Mouse (Mus musculus) lung, adult 2 months (tissue): ENCODE measurements around the gene Apobec2. TPM values are rescaled to one million over a fixed set of nuclear protein-coding genes. Genes with fewer than 3 reads are reported as not detected.
"Not testable (repeated sequence)": the region's sequence is repeated elsewhere in the genome, so short reads cannot be mapped to it uniquely, and the experiment has no call there.

Experiments used
- DNase-seq: peaks from one replicate; pipeline ENCODE4 v3.0.0; 2022
- H3K4me1 ChIP-seq: fragments of 200-500 bp; 2 replicates; pipeline ENCODE4 v1.6.1; 2011; ENCODE audit warnings: low read length; ENCODE audit not compliant: control insufficient read depth, insufficient read depth
- H3K4me3 ChIP-seq: fragments of 200-500 bp; replicated peaks from 2 replicates; pipeline ENCODE3; 2011; ENCODE audit warnings: low read depth, mild to moderate bottlenecking, control low read depth, low read length; ENCODE audit errors: extremely low read depth
- CTCF ChIP-seq: fragments of 200-500 bp; IDR thresholded peaks from 2 replicates; pipeline ENCODE4 v1.5.1; 2011; ENCODE audit warnings: mild to moderate bottlenecking, low read length, control low read depth; ENCODE audit not compliant: insufficient read depth
- POLR2A ChIP-seq: fragments of 200-500 bp; IDR thresholded peaks from 2 replicates; pipeline ENCODE4 v1.6.1; 2011; ENCODE audit warnings: low read depth, mild to moderate bottlenecking, control low read depth, low read length, borderline replicate concordance; ENCODE audit errors: extremely low read depth
- WGBS: fragments of 180-500 bp; shearing (Covaris S2); methylation state at CpG from one replicate; pipeline ENCODE4 v1.1.7; 2018; 5-methylcytosine and 5-hydroxymethylcytosine counted together
- polyA plus RNA-seq: library from polyadenylated mRNA; depleted of rRNA; stranded (reverse); fragments of >200 nt; gene quantifications from 2 replicates; pipeline ENCODE4 v1.2.3, GENCODE M21; 2012; rRNA removed

Apobec2 gene
- 1.7 and 39.9 TPM in 2 replicates for polyA plus RNA-seq

GRCm38 (mm10) chr17:48432158-48432980, at the start of gene Apobec2:
Gene Apobec2, minus strand, starts transcription at chr17:48432930.
- no peak for DNase-seq
- TF ChIP-seq CTCF (no peak), POLR2A (no peak)
- Histone ChIP-seq H3K4me1 (peaks cover 8% of the 10 kb centered on the region), H3K4me3 (no peak within 1 kb of the TSS)
- 58% methylated on average over 16 of the region's 16 CpGs for WGBS

GRCm38 (mm10) chr17:48479952-48480351, 47.2 kb upstream of the Apobec2 start:
- DNase-seq: no peak
- TF ChIP-seq POLR2A (no peak), CTCF (no peak)
- WGBS: 86% methylated on average over 10 of the region's 10 CpGs
- Histone ChIP-seq H3K4me3 (no peak overlapping the region), H3K4me1 (no peaks in the 10 kb centered on the region)

- no peak for TF ChIP-seq POLR2A
- TF ChIP-seq CTCF: no peak
- 78% methylated on average over 8 of the region's 8 CpGs for WGBS
- no peak for DNase-seq
- H3K4me3 ChIP-seq: no peak overlapping the region
- no peaks in the 10 kb centered on the region for H3K4me1 ChIP-seq
Observed at GRCm38 (mm10) chr17:48475444-48475843, 42.7 kb upstream of the Apobec2 start.

- DNase-seq, H3K4me3 ChIP-seq, H3K4me1 ChIP-seq: not testable (repeated sequence)
- 80% methylated on average over 6 of the region's 6 CpGs for WGBS
Observed at GRCm38 (mm10) chr17:48474282-48474681, 41.6 kb upstream of the Apobec2 start.

- TF ChIP-seq POLR2A (no peak), CTCF (peak; percentile 78)
- DNase-seq: peak; percentile 78
- Histone ChIP-seq H3K4me1 (no peaks in the 10 kb centered on the region), H3K4me3 (no peak overlapping the region)
- WGBS: 6% methylated on average over 22 of the region's 22 CpGs
Observed at GRCm38 (mm10) chr17:48467395-48468231, 34.9 kb upstream of the Apobec2 start.

GRCm38 (mm10) chr17:48466769-48467394, 34.2 kb upstream of the Apobec2 start:
- DNase-seq: no peak
- TF ChIP-seq POLR2A: no peak
- TF ChIP-seq CTCF: no peak
- 22% methylated on average over 22 of the region's 22 CpGs for WGBS
- peak overlapping the region; percentile 4 for H3K4me3 ChIP-seq
- H3K4me1 ChIP-seq: no peaks in the 10 kb centered on the region

GRCm38 (mm10) chr17:48463391-48463790, 30.7 kb upstream of the Apobec2 start:
- no peaks in the 10 kb centered on the region for H3K4me1 ChIP-seq
- TF ChIP-seq CTCF: no peak
- no peak for DNase-seq
- H3K4me3 ChIP-seq: no peak overlapping the region
- 90% methylated on average over 4 of the region's 4 CpGs for WGBS

- WGBS: 88% methylated on average over 13 of the region's 13 CpGs
- TF ChIP-seq CTCF: no peak
- TF ChIP-seq POLR2A: no peak
- no peak for DNase-seq
- no peak overlapping the region for H3K4me3 ChIP-seq
- no peaks in the 10 kb centered on the region for H3K4me1 ChIP-seq
Observed at GRCm38 (mm10) chr17:48462096-48462495, 29.4 kb upstream of the Apobec2 start.

- Histone ChIP-seq H3K4me3 (no peak overlapping the region), H3K4me1 (no peaks in the 10 kb centered on the region)
- no peak for DNase-seq
- TF ChIP-seq CTCF (no peak), POLR2A (no peak)
- WGBS: 48% methylated on average over 13 of the region's 13 CpGs
Observed at GRCm38 (mm10) chr17:48457971-48458653, 25.4 kb upstream of the Apobec2 start.

GRCm38 (mm10) chr17:48455955-48456354, 23.2 kb upstream of the Apobec2 start:
- no peak overlapping the region for H3K4me3 ChIP-seq
- H3K4me1 ChIP-seq: no peaks in the 10 kb centered on the region
- DNase-seq: no peak
- TF ChIP-seq POLR2A: no peak
- TF ChIP-seq CTCF: no peak
- WGBS: 91% methylated on average over 2 of the region's 2 CpGs
